Mouse (Mus musculus) WW6 (cell line): ENCODE measurements around the gene Tmtc1.
A peak's percentile ranks its signal among the peaks of the same experiment; 100 is the strongest.

Experiments
- DNase-seq: peaks from one replicate; pipeline ENCODE4 v3.0.0-alpha.2; 2013; ENCODE audit warnings: low read depth, low spot score

Gene Tmtc1

GRCm38 (mm10) chr6:148373444-148373843 is 70.7 kb downstream of the Tmtc1 start:
- no peak for DNase-seq

GRCm38 (mm10) chr6:148371223-148371622 is 73.0 kb downstream of the Tmtc1 start:
- DNase-seq, result no peak

DNA sequence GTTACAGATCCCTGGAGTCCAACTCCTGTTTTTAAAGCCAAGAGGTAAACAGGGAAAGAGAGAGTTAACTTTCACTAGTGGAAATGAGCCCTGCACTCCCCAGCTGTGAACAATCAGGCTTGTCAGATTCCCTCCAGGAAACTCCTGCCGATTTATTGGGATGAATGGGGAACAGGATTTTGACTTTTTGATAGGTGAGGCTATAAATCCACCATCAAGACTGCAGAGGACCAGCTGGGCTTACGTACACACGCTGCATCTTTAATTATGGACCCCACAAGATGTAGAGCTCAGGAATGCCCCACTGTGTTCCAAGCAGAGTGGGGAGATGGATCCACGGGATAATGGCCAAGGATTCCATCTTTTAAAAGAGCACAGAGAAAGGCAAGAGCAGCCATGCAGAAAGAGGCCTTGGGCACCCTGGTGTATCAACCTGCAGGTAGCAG is 77.1 kb downstream of the Tmtc1 start:
- no peak for DNase-seq

DNA sequence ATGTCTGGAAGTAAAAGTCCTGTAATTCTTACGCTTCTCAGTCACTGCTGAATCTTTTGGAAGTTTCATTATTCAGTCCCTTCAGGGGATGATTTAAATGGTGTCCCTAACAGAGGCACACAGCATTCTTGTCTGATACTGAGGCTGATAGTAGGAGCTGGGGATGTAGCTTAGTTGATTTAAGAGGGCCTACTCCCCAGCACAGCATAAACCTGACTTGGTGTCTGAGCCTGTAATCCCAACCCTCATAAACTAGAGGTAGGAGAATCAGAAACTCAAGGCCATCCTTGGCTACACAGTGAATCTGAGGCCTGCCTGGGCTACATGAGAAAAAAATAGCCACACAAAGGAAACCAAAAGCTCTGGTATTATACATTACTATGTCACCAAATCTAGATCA is 77.6 kb downstream of the Tmtc1 start:
- no peak for DNase-seq

DNA sequence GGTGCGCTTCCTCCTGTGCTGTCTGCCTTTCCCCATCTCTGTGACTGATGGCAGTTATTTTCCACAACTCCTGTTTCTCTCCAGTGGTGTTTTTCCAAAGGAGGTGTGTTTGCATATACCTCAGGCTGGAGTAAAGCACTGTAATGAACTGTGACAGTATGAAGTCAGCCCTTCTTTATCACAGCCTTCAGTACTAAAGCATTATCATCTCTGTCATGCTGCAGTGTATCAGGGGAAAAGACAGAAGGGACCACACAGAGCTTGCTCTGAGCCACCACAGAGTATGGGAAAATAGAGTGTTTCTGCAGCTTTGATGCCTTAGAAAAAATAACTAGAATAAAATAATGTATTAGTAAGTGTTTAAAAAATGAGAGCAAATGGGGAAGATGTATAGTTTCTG is 81.0 kb downstream of the Tmtc1 start:
- no peak for DNase-seq

GRCm38 (mm10) chr6:148362475-148362874 is 81.7 kb downstream of the Tmtc1 start:
- no peak for DNase-seq

- no peak for DNase-seq
Observed at GRCm38 (mm10) chr6:148359348-148359905, 84.8 kb downstream of the Tmtc1 start.

DNA sequence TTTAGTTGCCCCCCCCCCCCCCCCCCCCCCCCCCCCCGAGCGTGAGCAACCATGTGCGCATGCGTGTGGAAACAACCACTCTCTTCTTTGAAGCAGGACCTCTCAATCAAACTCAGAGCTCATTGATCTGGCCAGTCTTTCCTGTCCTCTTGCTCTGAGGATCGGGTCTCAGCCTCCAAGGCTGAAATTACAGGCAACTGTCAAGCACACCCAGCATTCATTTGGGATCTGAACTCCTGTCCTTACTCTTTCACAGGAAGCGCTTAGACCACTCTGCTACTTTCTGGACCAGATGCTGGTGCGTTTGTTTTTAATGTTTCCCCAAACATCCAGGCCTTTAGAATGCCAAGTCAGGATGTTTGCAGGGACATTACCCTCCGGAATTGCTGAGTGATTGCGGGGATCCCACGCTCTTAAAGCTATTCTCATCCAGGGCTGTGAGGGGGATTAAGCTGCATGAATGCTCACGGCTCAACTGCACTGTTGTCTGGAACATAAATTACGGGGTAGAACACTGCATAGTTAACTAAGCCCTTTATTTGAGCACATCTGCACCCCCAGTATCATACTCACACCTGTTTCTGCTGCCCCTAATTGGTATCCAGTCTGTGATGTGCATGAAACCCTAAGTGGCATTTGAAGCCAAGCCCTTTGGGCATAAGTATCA is 85.5 kb downstream of the Tmtc1 start:
- no peak for DNase-seq

DNA sequence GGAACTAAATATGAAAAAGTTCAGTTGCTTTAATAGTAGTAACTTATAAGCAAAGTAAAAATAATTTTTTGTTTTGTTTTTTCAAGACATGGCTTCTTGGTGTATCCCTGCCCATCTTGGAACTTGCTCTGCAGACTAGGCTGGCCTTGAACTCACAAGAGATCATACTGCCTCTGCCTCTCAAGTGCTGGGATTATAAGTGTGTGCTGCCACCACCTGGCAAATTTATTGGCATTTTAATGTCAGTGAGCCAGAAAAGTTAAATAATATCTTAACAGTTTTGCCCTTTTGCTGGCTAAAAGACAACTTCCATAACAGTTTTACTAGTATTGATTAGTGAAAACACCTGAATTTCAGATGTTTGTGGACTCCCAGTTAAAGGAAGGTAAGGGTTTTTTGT is 88.0 kb downstream of the Tmtc1 start:
- DNase-seq, result no peak

DNA sequence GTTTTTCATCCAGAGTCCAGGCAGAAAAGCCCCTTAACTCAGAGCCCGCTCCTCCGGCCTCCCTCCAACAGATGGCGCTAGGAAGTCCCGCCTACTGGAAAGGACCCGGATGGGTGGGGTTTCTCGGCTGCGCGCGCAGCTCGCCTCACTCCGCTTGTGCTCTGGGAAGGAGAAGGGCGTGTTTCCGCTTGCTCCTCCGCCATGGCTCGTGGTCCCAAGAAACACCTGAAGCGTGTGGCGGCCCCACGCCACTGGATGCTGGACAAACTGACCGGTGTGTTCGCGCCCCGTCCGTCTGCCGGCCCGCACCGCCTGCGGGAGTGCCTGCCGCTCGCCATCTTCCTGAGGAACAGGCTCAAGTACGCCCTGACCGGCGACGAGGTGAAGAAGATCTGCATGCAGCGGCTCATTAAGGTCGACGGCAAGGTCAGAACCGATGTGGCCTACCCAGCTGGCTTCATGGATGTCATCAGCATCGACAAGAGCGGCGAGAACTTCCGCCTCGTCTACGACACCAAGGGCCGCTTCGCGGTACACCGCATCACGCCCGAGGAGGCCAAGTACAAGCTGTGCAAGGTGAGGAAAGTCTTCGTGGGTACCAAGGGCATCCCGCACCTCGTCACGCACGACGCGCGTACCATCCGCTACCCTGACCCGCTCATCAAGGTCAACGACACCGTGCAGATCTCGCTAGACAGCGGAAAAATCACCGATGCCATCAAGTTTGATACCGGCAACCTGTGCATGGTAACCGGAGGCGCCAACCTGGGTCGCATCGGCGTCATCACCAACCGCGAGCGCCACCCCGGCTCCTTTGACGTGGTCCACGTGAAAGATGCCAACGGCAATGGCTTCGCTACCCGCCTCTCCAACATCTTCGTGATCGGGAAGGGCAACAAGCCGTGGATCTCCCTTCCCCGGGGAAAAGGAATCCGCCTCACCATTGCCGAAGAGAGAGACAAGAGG is 89.4 kb downstream of the Tmtc1 start:
- peak; percentile 76 for DNase-seq

GRCm38 (mm10) chr6:148354151-148354508 is 90.1 kb downstream of the Tmtc1 start:
- DNase-seq, result no peak

- DNase-seq, result no peak
Observed at GRCm38 (mm10) chr6:148345001-148345400, 99.2 kb downstream of the Tmtc1 start.

GRCm38 (mm10) chr6:148342191-148342590 is 102.0 kb downstream of the Tmtc1 start:
- DNase-seq, result no peak

GRCm38 (mm10) chr6:148341765-148342164 is 102.4 kb downstream of the Tmtc1 start:
- DNase-seq, result no peak

DNA sequence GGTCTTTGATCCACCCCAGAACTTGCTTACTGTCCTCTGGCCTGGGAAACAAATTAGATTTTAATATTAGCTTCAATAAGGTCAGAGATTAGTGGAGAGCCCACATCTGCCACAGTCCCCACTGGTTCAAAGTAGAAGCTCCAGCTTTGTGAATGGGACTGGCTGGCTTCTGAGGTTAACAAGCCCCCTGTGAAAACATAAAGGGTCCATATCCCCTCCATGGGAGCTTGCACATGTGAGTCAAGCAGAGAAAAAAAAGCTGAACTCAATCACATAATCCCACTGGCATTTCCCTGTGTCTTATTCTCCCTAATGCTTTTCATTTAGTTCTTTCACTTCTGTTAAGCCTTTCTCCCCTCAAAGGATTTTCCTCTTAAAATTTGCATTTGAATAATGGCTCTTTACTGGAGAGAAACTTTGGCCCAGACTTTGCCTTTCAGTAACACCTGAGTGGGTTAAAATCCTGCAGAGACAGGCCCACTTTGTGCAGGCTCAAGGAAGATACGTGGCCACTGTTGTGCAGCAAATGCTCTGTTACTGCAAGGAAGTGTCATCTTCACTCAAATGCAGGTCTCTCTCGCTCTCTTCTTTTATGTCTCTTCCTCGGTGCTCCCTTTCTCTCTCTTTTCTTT is 105.7 kb downstream of the Tmtc1 start:
- DNase-seq, result no peak

- no peak for DNase-seq
Observed at GRCm38 (mm10) chr6:148336290-148336955, 107.8 kb downstream of the Tmtc1 start.

GRCm38 (mm10) chr6:148331916-148332315 is 112.3 kb downstream of the Tmtc1 start:
- no peak for DNase-seq

- no peak for DNase-seq
Observed at GRCm38 (mm10) chr6:148329976-148330375, 114.2 kb downstream of the Tmtc1 start.

- no peak for DNase-seq
Observed at GRCm38 (mm10) chr6:148328928-148329327, 115.3 kb downstream of the Tmtc1 start.

DNA sequence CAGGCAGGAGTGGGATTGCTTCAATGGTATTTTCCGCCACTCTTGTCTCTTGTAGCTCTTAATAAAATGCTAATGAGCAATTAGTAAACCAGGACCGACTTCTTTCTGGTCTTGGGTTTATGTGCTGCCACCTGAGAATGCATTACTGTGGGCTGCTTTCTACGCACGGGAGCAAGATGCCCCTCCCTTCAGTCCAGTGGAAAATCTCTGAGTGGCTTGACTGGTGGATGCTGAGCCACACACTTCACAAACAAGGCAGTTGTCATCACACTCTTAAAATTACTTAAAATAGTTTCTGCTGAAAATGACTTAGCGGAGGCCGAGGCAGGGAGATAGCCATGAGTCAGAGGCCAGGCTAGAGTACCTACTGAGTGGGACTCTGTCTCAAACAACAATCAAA is 116.1 kb downstream of the Tmtc1 start:
- no peak for DNase-seq

GRCm38 (mm10) chr6:148318736-148319135 is 125.5 kb downstream of the Tmtc1 start:
- no peak for DNase-seq
